Mouse (Mus musculus): ENCODE measurements around the gene Lrrc66.

The Lrrc66 gene

DNA sequence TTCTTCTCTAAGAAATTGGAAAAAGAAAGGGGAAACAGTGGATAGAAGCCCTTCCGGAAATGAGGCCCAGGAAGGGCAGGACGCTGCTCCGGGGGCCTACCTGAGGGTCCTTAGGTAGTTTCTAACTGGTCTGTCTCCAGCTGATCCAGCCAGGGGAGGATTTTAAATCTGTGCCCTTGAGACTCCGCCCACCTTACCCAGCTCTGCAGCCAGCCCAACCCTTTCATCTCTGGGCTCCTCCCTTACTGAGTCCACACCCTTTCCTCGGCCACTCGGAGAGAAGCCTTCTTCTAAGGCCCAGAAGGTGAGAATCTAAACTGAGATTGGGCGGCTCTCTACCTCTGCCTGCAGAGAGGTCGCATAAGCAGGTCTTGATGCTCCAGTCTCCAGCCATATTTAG lies at the start of gene Lrrc66:
Gene Lrrc66 (minus strand): TSS at position 236 of the 400 bp plus-strand sequence.
- no peak for DNase-seq (ENCODE audit: low spot score)

DNA sequence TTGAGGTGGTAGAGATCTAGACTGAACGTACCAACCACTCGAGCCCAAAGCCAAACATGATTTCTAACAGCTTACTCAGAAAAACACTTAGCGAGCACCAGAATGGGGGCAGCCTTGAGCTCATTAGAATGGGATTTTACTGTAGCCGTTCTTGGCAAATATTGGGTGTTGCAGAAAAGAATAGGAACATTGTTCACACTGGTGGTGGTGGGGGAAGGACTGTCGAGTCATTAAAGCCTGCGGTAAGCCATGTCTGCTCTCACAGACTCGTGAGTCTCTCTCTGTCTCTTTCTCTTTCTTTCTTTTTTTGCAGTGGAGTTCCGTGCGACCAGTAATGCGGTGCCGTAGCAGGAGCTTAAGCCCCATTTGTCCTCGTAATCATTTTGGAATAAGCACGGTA lies 44.3 kb upstream of the Lrrc66 start:
- DNase-seq (ENCODE audit: low spot score) = no peak

DNA sequence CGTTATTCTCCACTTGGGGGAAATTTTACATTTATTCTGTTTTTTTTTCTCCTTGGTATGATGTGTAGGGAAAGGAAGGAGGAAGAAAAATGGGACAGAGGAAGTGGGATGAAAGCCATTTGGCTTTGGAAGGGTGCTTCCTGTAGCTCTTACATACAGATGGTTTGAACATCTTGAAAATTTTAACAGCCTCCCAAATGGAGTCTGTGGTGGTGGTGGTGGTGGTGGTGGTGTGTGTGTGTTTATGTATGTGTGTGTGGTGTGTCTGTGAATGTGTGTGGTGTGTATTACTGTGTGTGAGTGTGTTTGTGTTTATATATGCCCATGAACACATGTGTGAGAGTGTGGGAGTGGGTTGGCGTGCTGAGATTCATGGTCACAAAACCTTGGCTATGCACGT lies 43.3 kb upstream of the Lrrc66 start:
- DNase-seq (ENCODE audit: low spot score) = no peak

DNA sequence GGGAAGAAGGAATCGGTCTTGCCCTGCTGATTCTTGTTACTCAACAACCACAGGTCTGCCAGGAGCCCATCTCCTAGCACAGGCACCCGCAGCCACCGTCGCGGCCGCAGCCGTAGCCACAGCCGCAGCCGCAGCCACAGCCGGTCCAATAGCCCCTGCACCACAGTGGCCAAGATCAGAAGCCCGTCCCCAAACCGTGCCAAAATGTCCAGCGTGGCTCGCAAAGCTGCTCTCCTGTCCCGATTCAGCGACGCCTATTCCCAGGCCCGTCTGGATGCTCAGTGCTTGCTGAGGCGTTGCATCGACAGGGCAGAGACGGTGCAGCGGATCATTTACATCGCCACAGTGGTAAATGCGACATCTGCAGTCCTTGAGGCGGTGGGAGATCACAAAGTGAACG lies 37.1 kb upstream of the Lrrc66 start:
- DNase-seq (ENCODE audit: low spot score) = no peak

DNA sequence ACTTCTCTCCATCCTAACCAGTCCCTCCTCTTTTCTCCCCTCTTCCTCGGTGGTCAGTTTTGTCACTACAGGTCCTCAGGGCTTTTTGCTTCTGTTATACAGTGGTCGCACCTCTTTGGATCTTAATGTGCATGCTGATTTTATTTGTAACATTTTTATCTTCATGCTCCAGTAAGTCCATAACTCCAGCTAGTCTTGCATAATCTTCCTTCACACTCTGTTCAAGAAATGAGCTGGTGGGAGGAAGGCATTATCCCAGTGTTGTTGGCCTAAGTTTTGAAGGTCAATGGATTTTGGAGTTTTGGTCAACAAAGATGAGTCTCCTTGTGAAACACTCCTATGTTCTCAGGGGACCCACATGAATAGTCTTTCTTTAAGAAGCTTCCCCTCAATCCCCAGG lies 35.6 kb upstream of the Lrrc66 start:
- no peak for DNase-seq (ENCODE audit: low spot score)

DNA sequence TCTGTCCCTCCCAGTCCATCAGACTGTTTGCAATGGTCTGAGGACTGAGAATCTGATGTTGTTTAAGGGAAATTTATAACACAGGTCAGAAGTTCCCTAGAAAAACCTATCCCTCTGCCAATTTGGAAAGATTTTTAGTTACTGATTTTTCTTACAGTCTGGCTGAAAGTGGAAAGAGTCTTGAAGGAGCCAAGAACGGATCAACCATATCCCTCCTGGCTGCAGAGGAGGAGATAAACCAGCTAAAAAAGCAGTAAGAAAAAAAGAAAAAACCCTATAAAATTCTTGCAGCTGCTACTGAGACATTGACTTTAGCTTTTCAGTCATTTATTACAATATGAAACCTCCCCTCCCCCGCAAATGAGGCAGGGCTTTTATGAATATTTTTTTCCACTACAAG lies 34.4 kb upstream of the Lrrc66 start:
- DNase-seq (ENCODE audit: low spot score) = no peak

DNA sequence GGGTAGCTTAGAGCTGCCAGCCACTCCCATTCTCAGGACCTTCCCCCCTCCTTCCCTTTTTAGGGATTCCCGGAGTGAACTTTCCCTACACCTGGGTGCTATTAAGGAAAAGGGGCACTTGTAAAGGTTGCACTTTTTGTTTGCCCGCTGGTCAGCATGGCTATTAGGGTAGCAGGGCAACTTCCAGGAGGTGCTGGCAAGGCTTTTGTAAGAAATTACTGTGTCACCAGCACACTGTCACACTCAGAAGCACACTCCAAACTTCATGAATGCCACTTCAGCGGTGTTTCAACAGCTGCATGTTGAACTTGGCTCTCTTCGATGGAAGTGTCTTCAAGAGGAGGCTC lies 19.5 kb upstream of the Lrrc66 start:
- DNase-seq (ENCODE audit: low spot score) = peak; percentile 63

DNA sequence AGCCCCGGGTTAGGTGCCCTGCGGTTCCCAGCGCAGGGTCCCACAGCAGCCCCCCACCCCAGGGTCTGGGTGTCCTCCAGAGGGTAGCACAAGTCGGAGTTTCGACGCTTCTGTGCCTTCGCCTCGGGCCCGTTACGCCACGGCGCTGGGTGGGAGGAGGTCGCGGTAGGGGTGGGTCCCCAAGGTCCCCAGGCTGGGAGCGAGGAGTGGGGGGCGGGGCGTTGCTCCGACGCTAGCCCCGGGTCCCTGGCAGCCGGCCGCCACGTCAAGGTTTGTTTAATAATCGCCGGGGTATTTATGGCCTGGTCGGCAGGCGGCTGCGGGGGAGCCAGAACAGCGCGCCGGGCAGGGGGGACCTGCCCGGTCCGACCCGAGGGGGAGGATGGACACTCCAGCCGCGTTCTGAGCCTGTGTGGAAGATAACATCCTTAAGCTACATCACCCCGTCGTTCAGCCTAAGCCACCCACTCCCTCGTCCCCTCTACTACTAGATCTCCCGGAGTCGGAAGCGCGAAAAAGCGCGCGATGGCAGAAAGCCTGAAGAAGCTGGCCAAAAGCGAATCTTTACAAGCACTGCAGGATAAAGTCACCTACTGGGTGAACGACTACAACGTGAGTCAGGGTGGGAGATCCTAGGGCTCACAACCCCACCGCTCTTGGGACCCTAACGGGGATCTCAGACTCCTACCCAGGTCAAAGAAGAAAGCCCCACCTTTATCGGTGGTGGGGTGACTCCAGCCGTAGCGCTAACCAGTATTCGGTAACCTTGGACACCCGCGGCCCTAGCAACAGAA lies 18.9 kb upstream of the Lrrc66 start, which contains the start of gene Spata18:
Gene Spata18 (plus strand): TSS at position 319 of the 794 bp plus-strand sequence.
- no peak for DNase-seq (ENCODE audit: low spot score)

DNA sequence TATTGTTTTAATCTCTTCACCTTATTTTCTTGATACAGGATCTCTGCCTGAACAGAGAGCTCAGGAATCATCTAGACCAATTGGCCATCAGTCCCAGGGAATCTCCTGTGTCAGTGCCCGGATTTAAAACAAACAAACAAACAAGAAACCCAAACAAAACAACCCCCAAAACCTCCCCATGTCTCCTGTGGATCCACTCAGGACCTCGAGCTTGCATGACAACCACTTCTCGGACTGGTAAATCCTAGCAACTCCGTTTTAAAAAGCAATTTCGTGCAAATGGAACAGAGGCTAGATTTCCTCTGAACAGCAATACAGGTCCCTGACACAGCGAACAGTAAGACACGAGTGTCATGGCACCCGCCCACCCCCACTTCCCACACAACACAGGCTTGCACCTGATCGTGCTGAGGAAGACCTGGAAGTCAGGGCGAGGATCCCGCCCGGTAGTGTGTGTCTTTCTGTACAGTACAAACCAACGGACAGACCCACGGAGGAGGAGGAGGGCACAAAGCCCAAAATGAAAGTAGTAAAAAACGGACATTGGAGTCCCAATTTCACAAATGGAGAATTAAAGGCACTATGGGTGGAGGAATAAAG lies 18.1 kb upstream of the Lrrc66 start:
- no peak for DNase-seq (ENCODE audit: low spot score)

DNA sequence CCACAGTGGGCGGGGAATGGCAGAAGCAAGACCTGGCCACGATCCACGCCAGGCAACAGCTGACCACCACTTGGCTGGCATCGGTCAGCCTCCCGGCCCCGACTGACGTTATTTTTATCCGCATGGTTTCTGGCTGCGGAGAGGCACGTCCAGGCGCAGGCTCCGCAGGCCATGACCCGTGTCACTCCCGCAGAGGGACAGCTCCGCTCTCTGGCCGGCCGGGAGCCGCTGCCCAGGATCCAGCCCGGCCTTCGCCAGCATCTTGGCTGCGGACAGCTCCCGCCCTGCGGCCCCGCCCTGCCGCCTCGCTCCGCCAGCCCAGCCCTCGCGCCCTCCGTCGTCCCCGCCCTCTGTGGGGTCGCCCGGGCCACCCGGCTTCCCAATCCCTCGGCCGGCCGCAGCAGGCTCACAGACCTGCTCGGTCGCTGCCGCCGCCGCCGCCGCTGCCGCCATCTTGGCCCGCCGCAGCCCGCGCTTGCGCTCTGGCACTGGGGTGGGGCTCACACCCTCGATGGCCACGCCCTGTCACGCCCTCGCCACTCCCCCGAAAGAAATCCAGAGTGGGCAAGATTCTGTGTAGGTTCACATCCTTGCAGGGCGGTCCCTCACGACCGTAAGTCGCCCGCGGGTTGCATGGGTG lies 15.1 kb upstream of the Lrrc66 start, which contains the start of gene Sgcb:
Gene Sgcb (minus strand): TSS at position 530 of the 640 bp plus-strand sequence.
- DNase-seq (ENCODE audit: low spot score) = peak; percentile 83

DNA sequence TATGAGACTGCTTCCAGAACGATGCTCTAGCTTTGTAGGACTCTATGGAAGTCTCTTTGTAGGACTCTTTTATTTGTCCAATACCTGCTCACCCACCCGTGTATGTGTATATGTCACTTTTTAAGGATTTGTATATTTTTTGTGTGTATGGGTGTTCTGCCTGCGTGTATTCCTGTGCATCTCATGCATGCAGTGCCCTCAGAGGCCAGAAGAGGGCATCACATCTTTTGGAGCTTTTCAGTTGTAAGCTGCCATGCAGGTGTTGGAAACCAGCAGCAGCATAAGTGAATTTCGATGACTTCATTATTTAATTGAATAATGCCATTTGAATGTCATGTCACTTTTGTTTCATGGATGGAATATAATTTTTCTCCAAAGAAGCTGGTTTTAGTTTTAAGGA lies 9.8 kb upstream of the Lrrc66 start:
- DNase-seq (ENCODE audit: low spot score) = no peak

DNA sequence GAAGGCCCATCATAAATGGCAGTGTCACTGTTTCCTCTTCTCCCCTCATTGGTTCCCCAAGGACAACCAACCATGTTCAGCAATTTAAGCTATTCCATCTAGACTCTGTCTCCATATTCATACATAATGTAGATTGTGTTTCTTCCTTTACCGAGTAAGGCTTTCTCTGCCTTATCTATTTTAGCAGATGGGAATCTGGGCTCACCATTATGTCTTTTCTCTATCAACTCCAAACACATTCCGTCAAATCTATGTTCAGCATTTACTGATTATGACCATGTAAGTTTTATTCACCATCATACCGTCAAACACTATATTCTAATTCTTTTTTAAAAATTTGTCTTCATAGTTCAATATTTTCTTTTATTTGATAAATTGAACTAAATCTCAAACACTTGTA lies 8.7 kb upstream of the Lrrc66 start:
- no peak for DNase-seq (ENCODE audit: low spot score)

DNA sequence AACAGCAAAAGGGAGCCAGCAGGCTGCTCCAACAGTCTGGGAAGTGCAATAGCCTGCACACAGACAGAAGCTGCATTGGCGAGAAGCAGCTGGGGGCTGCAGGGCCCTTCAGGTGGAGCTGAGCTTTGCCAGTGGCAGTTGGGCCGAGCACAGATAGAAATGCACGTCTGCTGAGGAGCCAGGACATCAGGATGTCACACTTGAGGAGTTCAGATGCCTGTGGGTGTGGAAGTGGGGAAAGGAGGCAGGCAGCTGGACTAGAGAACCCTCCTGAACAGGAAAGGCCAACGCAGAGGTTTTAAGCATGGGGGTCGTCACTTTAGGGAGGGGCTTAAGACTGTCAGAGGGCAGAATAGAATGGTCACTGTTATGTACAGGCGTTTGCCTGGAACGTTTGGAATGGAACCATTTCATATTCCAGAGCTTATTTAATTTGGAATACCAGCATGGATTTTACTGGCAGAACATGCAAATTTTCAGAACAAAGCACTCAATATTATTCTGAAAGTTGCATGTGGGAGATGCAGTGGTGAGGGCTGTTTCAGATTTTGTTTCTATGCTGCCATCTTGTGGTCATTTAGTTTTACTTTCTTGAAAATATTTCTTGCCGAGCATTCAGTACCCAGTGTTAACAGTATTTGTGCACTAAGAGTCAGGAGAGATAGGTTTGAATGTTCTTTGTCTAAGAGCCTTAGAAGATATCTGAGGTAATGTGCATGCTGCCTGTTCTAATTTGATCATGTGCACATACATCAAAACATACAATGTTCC lies 5.2 kb upstream of the Lrrc66 start:
- peak; percentile 50 for DNase-seq (ENCODE audit: low spot score)

DNA sequence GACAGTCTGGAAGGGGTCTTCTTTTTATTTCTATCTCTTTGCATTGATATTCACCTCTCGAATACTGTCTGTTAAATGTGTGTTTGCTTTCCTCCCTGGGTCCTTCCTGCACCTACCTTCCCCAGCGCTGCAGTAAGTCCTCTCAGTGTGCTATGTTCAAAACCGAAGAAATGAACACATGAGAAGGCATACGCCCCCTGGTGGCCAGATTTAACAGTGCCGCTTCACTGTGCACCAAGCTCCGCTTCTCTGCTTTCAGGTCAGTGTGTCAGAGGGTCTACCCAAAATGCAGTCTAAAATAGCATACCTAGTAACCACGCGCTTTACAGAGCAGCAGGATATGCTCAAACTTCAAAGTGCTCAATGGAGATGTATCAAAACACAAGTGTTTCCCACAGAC lies 815 bp upstream of the Lrrc66 start:
- DNase-seq (ENCODE audit: low spot score) = peak; percentile 63

DNA sequence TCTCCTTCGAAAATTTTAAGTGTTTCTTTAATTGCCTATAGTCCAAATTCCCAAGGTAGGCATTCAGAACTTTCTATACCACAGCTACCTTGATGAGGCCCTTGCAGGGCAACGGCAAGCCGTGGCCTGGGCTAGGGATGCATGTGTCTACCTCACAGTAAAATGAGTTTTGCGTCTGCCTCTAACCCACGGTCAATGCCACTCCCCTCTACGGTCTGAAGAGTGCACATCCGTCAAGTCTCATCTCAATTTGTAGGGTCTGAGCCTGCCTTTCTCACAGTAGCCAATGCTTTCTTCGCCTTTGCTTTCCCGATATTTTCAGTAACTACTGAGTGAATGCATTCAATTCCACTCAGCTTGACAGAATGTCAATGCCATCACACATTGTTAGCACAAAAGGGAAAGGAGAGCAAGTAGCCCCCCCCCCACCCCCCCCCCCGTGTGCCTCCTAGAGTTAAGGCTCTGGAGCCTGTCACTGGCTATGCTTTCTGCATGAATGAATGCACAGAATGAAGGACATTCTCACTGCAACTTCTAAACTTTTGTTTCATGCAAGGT lies 1.2 kb downstream of the Lrrc66 start:
- DNase-seq (ENCODE audit: low spot score) = no peak

DNA sequence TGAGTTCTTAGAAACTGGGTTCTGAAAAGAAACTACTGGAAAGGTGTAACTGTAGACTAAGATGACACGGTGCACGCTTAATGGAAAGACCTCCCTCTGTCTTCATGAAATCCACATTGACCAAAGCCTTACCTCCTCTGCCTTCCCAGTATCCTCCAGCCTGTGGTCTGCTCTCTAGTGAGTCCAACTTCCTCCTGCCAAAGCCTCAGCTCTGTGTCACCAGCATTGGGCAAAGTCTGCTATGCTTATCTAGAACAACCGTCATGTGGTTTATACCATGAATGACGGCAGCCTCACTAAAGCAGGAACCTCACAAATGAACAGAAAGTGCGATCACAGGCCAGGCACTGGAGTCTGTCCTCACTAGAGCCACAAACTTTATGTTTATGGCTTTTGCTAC lies 2.2 kb downstream of the Lrrc66 start:
- DNase-seq (ENCODE audit: low spot score) = no peak

DNA sequence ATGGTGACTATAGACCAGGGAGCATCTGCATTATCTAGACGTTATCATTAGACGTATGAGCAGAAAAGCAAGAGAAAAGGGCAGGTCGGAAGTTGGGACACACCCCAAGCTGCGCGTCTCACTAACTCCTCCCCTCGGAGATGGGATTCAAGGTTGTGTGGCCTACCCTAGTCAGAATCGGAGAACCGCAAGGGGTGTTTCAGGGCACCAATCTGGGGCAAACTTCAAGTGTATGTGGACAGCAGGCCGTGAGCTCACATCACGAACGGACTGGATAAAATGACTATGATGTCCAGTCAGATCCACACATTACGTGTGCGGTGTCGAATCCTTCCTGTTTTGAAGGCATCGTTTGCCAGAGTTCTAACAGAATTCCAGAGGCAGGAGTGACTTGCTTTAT lies 4.3 kb downstream of the Lrrc66 start:
- no peak for DNase-seq (ENCODE audit: low spot score)

DNA sequence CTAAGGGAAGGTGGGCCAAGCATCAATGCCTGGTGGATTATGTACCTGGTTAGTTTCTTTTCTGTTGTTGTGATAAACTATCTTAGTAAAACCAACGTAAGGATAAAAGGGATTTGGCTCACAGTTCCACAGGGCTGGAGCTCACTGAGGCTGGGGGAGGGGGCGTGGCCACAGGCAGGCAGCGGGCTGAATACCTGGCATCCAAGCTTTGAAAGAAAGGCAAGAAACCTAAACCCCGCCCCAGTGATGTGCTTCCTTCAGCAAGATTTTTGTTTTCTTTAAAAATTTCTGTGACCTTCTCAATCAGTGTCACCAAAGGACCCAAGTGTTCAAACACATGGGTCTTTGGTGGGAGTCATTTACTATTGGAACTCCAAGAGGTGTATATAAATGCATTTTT lies 4.8 kb downstream of the Lrrc66 start:
- no peak for DNase-seq (ENCODE audit: low spot score)

DNA sequence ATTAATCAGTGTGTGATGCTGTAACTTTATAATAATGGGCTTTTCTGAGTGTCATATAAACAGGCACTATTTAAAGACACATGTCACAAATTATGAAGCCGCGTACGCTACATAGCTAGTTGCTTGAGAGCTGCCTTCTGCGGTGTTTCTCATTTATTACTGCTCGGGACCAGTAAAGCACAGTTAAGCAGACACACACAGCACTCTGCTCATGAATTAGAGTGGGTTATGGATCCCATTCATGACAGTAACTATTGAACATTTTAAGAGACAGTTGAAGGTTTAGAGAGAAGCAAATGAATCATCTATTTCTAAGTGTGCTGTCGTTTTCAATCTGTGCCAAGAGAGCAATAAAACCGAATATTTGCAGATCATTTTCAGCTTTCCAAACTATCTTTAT lies 5.5 kb downstream of the Lrrc66 start:
- no peak for DNase-seq (ENCODE audit: low spot score)

DNA sequence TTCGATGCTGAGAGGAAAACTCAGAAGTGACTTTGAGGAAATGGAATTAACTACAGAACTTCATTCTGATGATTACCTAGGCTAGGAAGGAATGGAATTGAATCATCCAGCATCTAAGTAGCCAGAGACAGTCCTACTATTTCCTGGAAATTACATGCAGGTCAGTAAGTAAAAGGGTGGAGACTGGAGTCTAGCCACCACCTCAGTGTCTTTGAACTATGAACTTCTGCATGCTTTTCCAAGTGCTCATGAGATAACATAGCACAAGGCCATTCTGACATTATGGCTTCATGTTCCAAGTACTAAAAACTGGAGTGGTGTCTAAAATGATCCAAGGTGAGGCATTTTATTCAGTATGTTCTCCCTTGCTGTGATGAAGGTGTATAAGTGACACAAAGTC lies 6.8 kb downstream of the Lrrc66 start:
- DNase-seq (ENCODE audit: low spot score) = no peak

DNA sequence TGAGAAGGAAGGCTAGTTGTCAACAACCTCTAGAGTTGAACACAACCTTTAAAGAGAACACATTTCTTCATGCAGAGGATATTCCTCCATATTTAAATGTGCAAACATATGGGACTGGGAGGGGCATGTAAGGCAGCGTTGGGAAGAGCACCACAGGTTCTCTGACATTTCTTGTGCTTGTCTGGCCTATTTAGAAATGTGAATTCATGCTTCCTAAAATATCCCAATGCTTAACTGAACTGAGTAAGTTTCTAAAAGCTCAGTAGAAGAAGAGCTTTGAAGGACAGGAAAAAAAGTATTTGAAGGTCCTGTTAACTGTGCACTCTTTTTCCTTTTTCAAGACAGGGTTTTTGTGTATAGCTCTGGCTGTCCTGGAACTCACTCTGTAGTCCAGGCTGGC lies 13.4 kb downstream of the Lrrc66 start:
- no peak for DNase-seq (ENCODE audit: low spot score)

DNA sequence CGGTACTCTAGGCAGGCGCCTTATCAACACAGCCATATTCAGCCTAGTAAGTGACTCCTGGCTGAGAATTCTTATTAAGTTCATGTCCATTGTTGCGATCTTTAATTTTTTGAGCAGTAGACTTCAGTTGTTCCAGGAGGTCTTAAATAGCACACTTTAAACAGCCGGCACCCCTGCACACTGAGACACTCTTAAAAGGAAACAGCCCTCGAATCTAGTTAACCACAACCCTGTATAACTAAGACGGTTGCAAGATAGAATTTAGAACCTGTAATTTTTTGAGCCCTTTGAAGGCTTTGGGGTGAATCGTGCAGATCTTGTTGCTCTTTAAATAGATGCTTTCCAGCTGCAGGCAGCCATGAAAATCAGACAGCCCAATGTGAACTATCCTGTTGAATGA lies 17.1 kb downstream of the Lrrc66 start:
- DNase-seq (ENCODE audit: low spot score) = no peak
